Mouse (Mus musculus): ENCODE measurements around the gene Asb3. TPM values are rescaled to one million over a fixed set of nuclear protein-coding genes. Genes with fewer than 3 reads are reported as not detected.

Gene Asb3
- 9.7 and 10.3 TPM in 2 replicates for polyA plus RNA-seq (2011; ENCODE audit: insufficient read depth, insufficient read length, low read depth, missing spikeins)

DNA sequence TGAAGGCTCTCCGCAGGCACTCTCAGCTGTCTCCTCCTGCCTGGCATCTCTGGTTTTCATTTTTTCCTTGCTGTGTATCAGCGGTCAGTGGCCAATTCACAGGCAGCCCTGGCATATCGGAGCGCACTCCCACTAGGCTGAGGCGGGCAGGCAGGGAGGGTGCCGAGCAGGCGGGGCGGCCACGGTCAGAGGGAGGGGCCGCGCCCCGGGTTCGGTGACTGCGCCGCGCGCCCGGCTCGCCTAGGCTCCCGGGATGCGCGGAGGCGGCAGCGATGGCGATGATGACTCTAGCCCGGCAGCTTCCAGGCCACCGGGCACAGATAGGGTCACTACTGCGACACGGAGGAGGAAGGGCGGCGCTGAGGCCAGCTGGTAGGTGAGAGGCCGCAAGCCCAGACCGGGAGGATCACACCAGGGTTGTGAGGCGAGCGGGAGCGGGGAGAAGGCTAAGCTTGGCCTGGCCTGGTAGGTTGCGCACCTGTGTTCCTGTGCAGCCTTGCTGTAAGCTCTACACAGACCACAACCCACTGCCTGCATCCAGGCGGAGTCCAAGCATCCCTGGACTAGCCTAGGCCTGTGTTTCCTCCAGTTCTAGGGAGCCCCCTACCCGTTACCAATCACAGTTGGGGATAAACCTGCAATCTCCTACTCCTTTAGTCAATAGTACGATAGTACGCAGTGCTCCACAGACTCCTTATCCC is at the start of gene Asb3, which contains the start of gene Gpr75:
Asb3 (plus strand) TSS at position 246 of the 701 bp plus-strand sequence.
Gpr75 (plus strand) TSS at position 188 of the 701 bp plus-strand sequence.
- H3K9ac ChIP-seq (ENCODE audit: low read depth, poor library complexity, severe bottlenecking), result peak within 1 kb of the TSS; percentile 47
- peak within 1 kb of the TSS; percentile 3; the same call in 1 of the 2 replicates for H3K27ac ChIP-seq (ENCODE audit: insufficient read depth, low read length)
- peak within 1 kb of the TSS; percentile 85 for H3K4me3 ChIP-seq (ENCODE audit: low read depth, low read length)
- H3K27me3 ChIP-seq (ENCODE audit: control insufficient read depth, insufficient read depth, low read length, poor library complexity, severe bottlenecking), result no peaks in the 10 kb centered on the region
- TF ChIP-seq CTCF (IDR thresholded peaks at IDR 0.05; ENCODE audit: low read depth, low read length) (peak; percentile 9), EP300 (IDR thresholded peaks at IDR 0.05; ENCODE audit: insufficient read depth, low read depth, low read length) (no peak)
- no peaks in the 10 kb centered on the region for H3K36me3 ChIP-seq (ENCODE audit: control insufficient read depth, insufficient read depth, low read length, poor library complexity, severe bottlenecking)
- no peaks in the 10 kb centered on the region for H3K4me1 ChIP-seq (ENCODE audit: control insufficient read depth, insufficient read depth, low read length)
- H3K9me3 ChIP-seq (replicated peaks; ENCODE audit: control insufficient read depth, insufficient read depth, low read length, poor library complexity, severe bottlenecking), result no peaks in the 10 kb centered on the region

- H3K36me3 ChIP-seq (ENCODE audit: control insufficient read depth, insufficient read depth, low read length, poor library complexity, severe bottlenecking), result peaks cover 47% of the 10 kb centered on the region
- TF ChIP-seq EP300 (IDR thresholded peaks at IDR 0.05; ENCODE audit: insufficient read depth, low read depth, low read length) (no peak), CTCF (IDR thresholded peaks at IDR 0.05; ENCODE audit: low read depth, low read length) (no peak), POLR2A (IDR thresholded peaks at IDR 0.05; ENCODE audit: insufficient read depth, low read length) (no peak)
- no peaks in the 10 kb centered on the region for H3K4me1 ChIP-seq (ENCODE audit: control insufficient read depth, insufficient read depth, low read length)
These were observed 46.4 kb upstream of the Asb3 start for GRCm38 (mm10) chr11:30838793-30839192.

GRCm38 (mm10) chr11:30844355-30844754 is 40.9 kb upstream of the Asb3 start:
- Histone ChIP-seq H3K36me3 (ENCODE audit: control insufficient read depth, insufficient read depth, low read length, poor library complexity, severe bottlenecking) (peaks cover 31% of the 10 kb centered on the region), H3K9me3 (replicated peaks; ENCODE audit: control insufficient read depth, insufficient read depth, low read length, poor library complexity, severe bottlenecking) (no peaks in the 10 kb centered on the region), H3K4me3 (ENCODE audit: low read depth, low read length) (no peak overlapping the region), H3K9ac (ENCODE audit: low read depth, poor library complexity, severe bottlenecking) (no peak overlapping the region), H3K27me3 (ENCODE audit: control insufficient read depth, insufficient read depth, low read length, poor library complexity, severe bottlenecking) (no peaks in the 10 kb centered on the region), H3K4me1 (ENCODE audit: control insufficient read depth, insufficient read depth, low read length) (no peaks in the 10 kb centered on the region), H3K27ac (ENCODE audit: insufficient read depth, low read length) (no peak overlapping the region)
- TF ChIP-seq POLR2A (IDR thresholded peaks at IDR 0.05; ENCODE audit: insufficient read depth, low read length) (no peak), CTCF (IDR thresholded peaks at IDR 0.05; ENCODE audit: low read depth, low read length) (no peak), EP300 (IDR thresholded peaks at IDR 0.05; ENCODE audit: insufficient read depth, low read depth, low read length) (no peak)

More at GRCm38 (mm10) chr11:30838793-30839192, 46.4 kb upstream of the Asb3 start:
- H3K9ac ChIP-seq (ENCODE audit: low read depth, poor library complexity, severe bottlenecking), result no peak overlapping the region
- H3K27me3 ChIP-seq (ENCODE audit: control insufficient read depth, insufficient read depth, low read length, poor library complexity, severe bottlenecking), result no peaks in the 10 kb centered on the region
- no peak overlapping the region for H3K4me3 ChIP-seq (ENCODE audit: low read depth, low read length)
- H3K27ac ChIP-seq (ENCODE audit: insufficient read depth, low read length), result no peak overlapping the region
- no peaks in the 10 kb centered on the region for H3K9me3 ChIP-seq (replicated peaks; ENCODE audit: control insufficient read depth, insufficient read depth, low read length, poor library complexity, severe bottlenecking)

DNA sequence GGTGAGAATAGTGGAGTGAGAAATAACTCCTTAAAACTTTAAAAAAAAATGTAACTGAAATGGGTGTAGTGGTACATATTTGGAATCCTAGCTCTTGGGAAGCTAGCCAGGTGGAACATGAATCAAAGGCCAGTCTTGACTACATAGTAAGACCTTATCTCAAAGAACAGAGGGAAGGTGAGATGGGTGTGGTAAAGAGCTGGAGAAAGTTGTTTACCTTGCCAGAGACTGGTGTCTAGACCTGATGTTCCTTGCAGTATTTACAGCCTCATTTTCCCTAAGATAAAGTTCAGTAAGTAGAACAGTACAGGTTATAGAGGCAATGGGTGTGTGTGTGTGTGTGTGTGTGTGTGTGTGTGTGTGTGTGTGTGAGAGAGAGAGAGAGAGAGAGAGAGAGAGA is 12.8 kb upstream of the Asb3 start:
- Histone ChIP-seq H3K9ac (ENCODE audit: low read depth, poor library complexity, severe bottlenecking) (no peak overlapping the region), H3K36me3 (ENCODE audit: control insufficient read depth, insufficient read depth, low read length, poor library complexity, severe bottlenecking) (peaks cover 32% of the 10 kb centered on the region), H3K4me1 (ENCODE audit: control insufficient read depth, insufficient read depth, low read length) (no peaks in the 10 kb centered on the region), H3K4me3 (ENCODE audit: low read depth, low read length) (no peak overlapping the region), H3K27me3 (ENCODE audit: control insufficient read depth, insufficient read depth, low read length, poor library complexity, severe bottlenecking) (no peaks in the 10 kb centered on the region), H3K27ac (ENCODE audit: insufficient read depth, low read length) (no peak overlapping the region), H3K9me3 (replicated peaks; ENCODE audit: control insufficient read depth, insufficient read depth, low read length, poor library complexity, severe bottlenecking) (no peaks in the 10 kb centered on the region)
- no peak for TF ChIP-seq POLR2A (IDR thresholded peaks at IDR 0.05; ENCODE audit: insufficient read depth, low read length)
- no peak for TF ChIP-seq EP300 (IDR thresholded peaks at IDR 0.05; ENCODE audit: insufficient read depth, low read depth, low read length)
- no peak for TF ChIP-seq CTCF (IDR thresholded peaks at IDR 0.05; ENCODE audit: low read depth, low read length)

GRCm38 (mm10) chr11:30888153-30888552 is 2.9 kb downstream of the Asb3 start:
- TF ChIP-seq EP300 (IDR thresholded peaks at IDR 0.05; ENCODE audit: insufficient read depth, low read depth, low read length) (no peak), POLR2A (IDR thresholded peaks at IDR 0.05; ENCODE audit: insufficient read depth, low read length) (no peak), CTCF (IDR thresholded peaks at IDR 0.05; ENCODE audit: low read depth, low read length) (no peak)
- H3K9me3 ChIP-seq (replicated peaks; ENCODE audit: control insufficient read depth, insufficient read depth, low read length, poor library complexity, severe bottlenecking), result no peaks in the 10 kb centered on the region
- H3K27ac ChIP-seq (ENCODE audit: insufficient read depth, low read length), result no peak overlapping the region
- no peak overlapping the region for H3K4me3 ChIP-seq (ENCODE audit: low read depth, low read length)
- H3K4me1 ChIP-seq (ENCODE audit: control insufficient read depth, insufficient read depth, low read length), result no peaks in the 10 kb centered on the region
- no peaks in the 10 kb centered on the region for H3K36me3 ChIP-seq (ENCODE audit: control insufficient read depth, insufficient read depth, low read length, poor library complexity, severe bottlenecking)
- H3K27me3 ChIP-seq (ENCODE audit: control insufficient read depth, insufficient read depth, low read length, poor library complexity, severe bottlenecking), result no peaks in the 10 kb centered on the region; the same call in 1 of the 2 replicates
- no peak overlapping the region for H3K9ac ChIP-seq (ENCODE audit: low read depth, poor library complexity, severe bottlenecking)

- Histone ChIP-seq H3K27me3 (ENCODE audit: control insufficient read depth, insufficient read depth, low read length, poor library complexity, severe bottlenecking) (no peaks in the 10 kb centered on the region; the same call in 1 of the 2 replicates), H3K36me3 (ENCODE audit: control insufficient read depth, insufficient read depth, low read length, poor library complexity, severe bottlenecking) (no peaks in the 10 kb centered on the region), H3K9me3 (replicated peaks; ENCODE audit: control insufficient read depth, insufficient read depth, low read length, poor library complexity, severe bottlenecking) (no peaks in the 10 kb centered on the region), H3K4me3 (ENCODE audit: low read depth, low read length) (no peak overlapping the region), H3K9ac (ENCODE audit: low read depth, poor library complexity, severe bottlenecking) (no peak overlapping the region), H3K27ac (ENCODE audit: insufficient read depth, low read length) (no peak overlapping the region), H3K4me1 (ENCODE audit: control insufficient read depth, insufficient read depth, low read length) (no peaks in the 10 kb centered on the region)
- TF ChIP-seq EP300 (IDR thresholded peaks at IDR 0.05; ENCODE audit: insufficient read depth, low read depth, low read length) (no peak), CTCF (IDR thresholded peaks at IDR 0.05; ENCODE audit: low read depth, low read length) (no peak), POLR2A (IDR thresholded peaks at IDR 0.05; ENCODE audit: insufficient read depth, low read length) (no peak)
These were observed 11.0 kb downstream of the Asb3 start for GRCm38 (mm10) chr11:30896201-30896600.

Measured in ES-Bruce4 (cell line).